8 mouse cellular contexts compared by ENCODE assay signal in genomic region chr17:27826908-27827383, GRCm38 (mm10). TPM values are rescaled to one million over a fixed set of nuclear protein-coding genes. Genes with fewer than 3 reads are reported as not detected.
DNase-seq lines count a peak whose midpoint lies in the region; ATAC-seq and TF ChIP-seq lines count a peak whose summit lies in the region.

No protein-coding gene starts in this region.

- H3K27ac ChIP-seq in CH12.LX (ENCODE audit: insufficient read depth, low read depth): peak overlapping the region; percentile 93
- H3K27ac ChIP-seq in bone marrow, adult 2 months (ENCODE audit: control insufficient read depth, insufficient read depth, low read depth, low read length, poor library complexity): peak overlapping the region; percentile 85
- peak overlapping the region; percentile 53 for H3K27ac ChIP-seq in heart, adult 2 months
- peak overlapping the region; percentile 87 for H3K27ac ChIP-seq in kidney, embryonic 16.5 days (ENCODE audit: low read length)

- no peak for TF ChIP-seq RAD21 in CH12.LX (IDR thresholded peaks at IDR 0.05; ENCODE audit: low read depth, low read length)

- peaks cover 7 to 30% of the 10 kb centered on the region in 2 experiments; a peak in 3 of 4 replicates for H3K4me1 ChIP-seq in CH12.LX (ENCODE audit: control insufficient read depth in 1 of 2, insufficient read depth in 2 of 2)
- peaks cover 2% of the 10 kb centered on the region; the same call in 1 of the 2 replicates for H3K4me1 ChIP-seq in bone marrow, adult 2 months (ENCODE audit: control insufficient read depth, insufficient read depth, low read length)
- peaks cover 7% of the 10 kb centered on the region for H3K4me1 ChIP-seq in heart, adult 2 months (ENCODE audit: control insufficient read depth, insufficient read depth, low read length)
- H3K4me1 ChIP-seq in kidney, embryonic 16.5 days (ENCODE audit: insufficient read depth, low read length): 0 out of 2 replicates have a peak, but pooled peaks cover 13% of the 10 kb centered on the region

- no peaks in the 10 kb centered on the region for H3K36me3 ChIP-seq in CH12.LX (replicated peaks in 1 of 2; ENCODE audit: control insufficient read depth in 1 of 2, insufficient read depth in 1 of 2, low read length in 1 of 2)
- H3K36me3 ChIP-seq in heart, adult 2 months (ENCODE audit: control insufficient read depth, insufficient read depth, low read length): no peaks in the 10 kb centered on the region
- no peaks in the 10 kb centered on the region for H3K36me3 ChIP-seq in kidney, embryonic 16.5 days (ENCODE audit: insufficient read depth, low read length)

- H3K9ac ChIP-seq in CH12.LX (ENCODE audit: insufficient read depth, low read depth): peak overlapping the region; percentile 73
- H3K9ac ChIP-seq in heart, adult 2 months (ENCODE audit: low read depth, low read length): peak overlapping the region; percentile 67
- H3K9ac ChIP-seq in kidney, embryonic 16.5 days (replicated peaks; ENCODE audit: low read length): peak overlapping the region; percentile 62

- 2% methylated on average over 9 of the region's 9 CpGs for WGBS in bone marrow, adult 2 months
- WGBS in heart, adult 2 months: 5% methylated on average over 9 of the region's 9 CpGs
- WGBS in kidney, embryonic 16.5 days: under 1% methylated on average over 8 of the region's 9 CpGs

- dilution Hi-C loops in CH12.LX (cut with MboI; ENCODE audit: extremely low pct_ligation_motif_present, extremely low pct_unique_long_range_greater_than_20kb, low sequenced_read_pairs): no loop called here

- no peaks in the 10 kb centered on the region for H3K79me2 ChIP-seq in CH12.LX (replicated peaks; ENCODE audit: control insufficient read depth, extremely low read depth, insufficient read depth, poor library complexity, severe bottlenecking)
- no peaks in the 10 kb centered on the region for H3K79me2 ChIP-seq in heart, adult 2 months (replicated peaks; ENCODE audit: control insufficient read depth, insufficient read depth, low read length)

- peak; percentile 65 for TF ChIP-seq POLR2A in CH12.LX (IDR thresholded peaks at IDR 0.05; ENCODE audit: low read depth, low read length)
- no peak for TF ChIP-seq POLR2A in bone marrow, adult 2 months (IDR thresholded peaks at IDR 0.05; ENCODE audit: borderline replicate concordance, control insufficient read depth, low read depth, low read length)
- peak; percentile 63 for TF ChIP-seq POLR2A in heart, adult 2 months (IDR thresholded peaks at IDR 0.05; ENCODE audit: insufficient read depth, low read depth, low read length)

- peak overlapping the region; percentile 47 to 63 (median 61) for H3K4me3 ChIP-seq in CH12.LX (replicated peaks in 1 of 3; ENCODE audit: low read depth in 2 of 3, low read length in 2 of 3, poor library complexity in 1 of 3)
- peak overlapping the region; percentile 57 for H3K4me3 ChIP-seq in bone marrow, adult 2 months (replicated peaks; ENCODE audit: control insufficient read depth, low read depth, low read length)
- H3K4me3 ChIP-seq in heart, adult 2 months: peak overlapping the region; percentile 9; the same call in 1 of the 2 replicates
- peak overlapping the region; percentile 53 for H3K4me3 ChIP-seq in kidney, embryonic 16.5 days (ENCODE audit: low read length)

- DNase-seq in CH12.LX (ENCODE audit: extremely low read depth): peak; percentile 86
- DNase-seq in heart, adult 2 months: peak; percentile 56 to 60
- DNase-seq in lung, postnatal 36 days: peak; percentile 67
- peak; percentile 29 to 58 for DNase-seq in spleen, postnatal 10 days (ENCODE audit: low spot score in 2 of 2)
- no peak for DNase-seq in cerebellum, adult 11 months
- DNase-seq in cerebellum, postnatal 36 days: no peak

- H3K9me3 ChIP-seq in CH12.LX (replicated peaks; ENCODE audit: low read length): no peaks in the 10 kb centered on the region
- H3K9me3 ChIP-seq in kidney, embryonic 16.5 days (ENCODE audit: low read length): no peaks in the 10 kb centered on the region

- no peak for TF ChIP-seq CTCF in CH12.LX (conservative IDR thresholded peaks at IDR 0.05 in 1 of 2, IDR thresholded peaks at IDR 0.05 in 1 of 2; ENCODE audit: low read depth in 2 of 2, low read length in 2 of 2)
- no peak for TF ChIP-seq CTCF in bone marrow, adult 2 months (IDR thresholded peaks at IDR 0.05; ENCODE audit: control insufficient read depth, insufficient read depth, low read length)
- no peak for TF ChIP-seq CTCF in heart, adult 2 months (IDR thresholded peaks at IDR 0.05)

- no peaks in the 10 kb centered on the region for H3K27me3 ChIP-seq in CH12.LX (replicated peaks)
- no peaks in the 10 kb centered on the region for H3K27me3 ChIP-seq in heart, adult 2 months (ENCODE audit: control insufficient read depth, insufficient read depth, low read length)
- no peaks in the 10 kb centered on the region for H3K27me3 ChIP-seq in kidney, embryonic 16.5 days (ENCODE audit: insufficient read depth, low read length)

- no peak for TF ChIP-seq EP300 in CH12.LX (IDR thresholded peaks at IDR 0.05; ENCODE audit: low read length)
- TF ChIP-seq EP300 in heart, adult 2 months (IDR thresholded peaks at IDR 0.05; ENCODE audit: insufficient read depth, low read depth, low read length): 0 out of 2 replicates have a peak, but pooled peaks have one; percentile 11

- in situ Hi-C loops in CH12.LX (cut with MboI; ENCODE audit: low pct_ligation_motif_present, low pct_unique_long_range_greater_than_20kb, low sequenced_read_pairs): no loop called here

- intact Hi-C loops in heart, adult 2 months (cut with DNase I): no loop called here

- peak overlapping the region; percentile 98 for H3K4me2 ChIP-seq in CH12.LX (ENCODE audit: insufficient read depth, low read depth, poor library complexity, severe bottlenecking)
- H3K4me2 ChIP-seq in kidney, embryonic 16.5 days (replicated peaks; ENCODE audit: low read depth, low read length): peak overlapping the region; percentile 75

- peak; percentile 73 for ATAC-seq in kidney, embryonic 16.5 days (ENCODE audit: low FRiP score, low TSS enrichment)

TF ChIP-seq in CH12.LX, 34 proteins besides CTCF, POLR2A, EP300 and RAD21 (continues in another document):
- TF ChIP-seq MAZ (IDR thresholded peaks at IDR 0.05; ENCODE audit: low read depth, low read length) (no peak; the same call in 1 of the 2 replicates), MXI1 (IDR thresholded peaks at IDR 0.05; ENCODE audit: low read depth, low read length) (no peak; the same call in 1 of the 2 replicates), HCFC1 (IDR thresholded peaks at IDR 0.05; ENCODE audit: low read depth, low read length) (no peak; the same call in 1 of the 2 replicates), ZC3H11A (IDR thresholded peaks at IDR 0.05; ENCODE audit: low read depth, low read length) (no peak), UBTF (IDR thresholded peaks at IDR 0.05; ENCODE audit: low read depth, low read length) (no peak), ZMIZ1 (IDR thresholded peaks at IDR 0.05; ENCODE audit: low read depth, low read length) (no peak), MEF2A (IDR thresholded peaks at IDR 0.05; ENCODE audit: borderline replicate concordance, low read depth, low read length) (no peak), E2F4 (IDR thresholded peaks at IDR 0.05; ENCODE audit: insufficient replicate concordance, low read depth, low read length) (no peak), CHD1 (IDR thresholded peaks at IDR 0.05; ENCODE audit: low read depth, low read length) (no peak), CHD2 (IDR thresholded peaks at IDR 0.05; ENCODE audit: low read length) (no peak), ETS1 (conservative IDR thresholded peaks at IDR 0.05; ENCODE audit: low read depth, low read length) (peak; percentile 62), JUN (IDR thresholded peaks at IDR 0.05; ENCODE audit: insufficient read depth, low read depth, low read length) (no peak), IRF4 (IDR thresholded peaks at IDR 0.05; ENCODE audit: low read depth, low read length) (peak; percentile 15; the same call in 1 of the 2 replicates), NRF1 (IDR thresholded peaks at IDR 0.05; ENCODE audit: low read depth, low read length) (no peak), MAFK (IDR thresholded peaks at IDR 0.05; ENCODE audit: insufficient replicate concordance, low read length) (no peak), KAT2A (IDR thresholded peaks at IDR 0.05; ENCODE audit: insufficient replicate concordance, low read length) (no peak), SMC3 (IDR thresholded peaks at IDR 0.05; ENCODE audit: low read depth, low read length) (no peak), TBP (conservative IDR thresholded peaks at IDR 0.05; ENCODE audit: low read depth, low read length) (peak; percentile 66), RCOR1 (conservative IDR thresholded peaks at IDR 0.05; ENCODE audit: low read depth, low read length) (no peak), TCF12 (IDR thresholded peaks at IDR 0.05; ENCODE audit: low read depth, low read length) (peak; percentile 46; the same call in 1 of the 2 replicates), USF1 (IDR thresholded peaks at IDR 0.05; ENCODE audit: low read depth, low read length) (no peak)

RNA-seq across cellular contexts. Expression of gene D17Wsu92e, which starts 6.5 kb away (rescaled TPM):
- 44.2 and 46.4 TPM in 2 replicates for total RNA-seq in CH12.LX (2012; rRNA removed)
- total RNA-seq in CH12.LX (2014; rRNA removed): 33.1 and 34.9 TPM in 2 replicates
- polyA plus RNA-seq in CH12.LX (2012; ENCODE audit: insufficient read length, low read depth): 70.8 and 73.5 TPM in 2 replicates
- 67.3 and 80.9 TPM in 2 replicates for polyA plus RNA-seq in bone marrow, adult 2 months (2011; ENCODE audit: insufficient read depth, insufficient read length, low replicate concordance, missing spikeins)
- 100 to 1,000 TPM; 136 to 151 TPM for total RNA-seq in heart, adult 2 months (2021)
- 112 and 163 TPM in 2 replicates for polyA plus RNA-seq in heart, adult 2 months (2012; rRNA removed)
- polyA plus RNA-seq in kidney, embryonic 16.5 days (2015; fragmentation: Nextera tagmentation; extraction: Ambion mirVana): 18.8 and 19.4 TPM in 2 replicates

RNA-seq across cellular contexts. Expression of gene Snrpc, which starts 11.0 kb away (rescaled TPM):
- total RNA-seq in CH12.LX (2012; rRNA removed) (154 and 173 TPM in 2 replicates), CH12.LX (2014; rRNA removed) (165 and 171 TPM in 2 replicates)
- polyA plus RNA-seq in CH12.LX (2012; ENCODE audit: insufficient read length, low read depth): 184 and 194 TPM in 2 replicates
- polyA plus RNA-seq in bone marrow, adult 2 months (2011; ENCODE audit: insufficient read depth, insufficient read length, low replicate concordance, missing spikeins): 49.4 and 74.7 TPM in 2 replicates
- 10 to 100 TPM; 44.5 to 55.2 TPM for total RNA-seq in heart, adult 2 months (2021)
- 43.4 and 52.4 TPM in 2 replicates for polyA plus RNA-seq in heart, adult 2 months (2012; rRNA removed)
- 286 and 293 TPM in 2 replicates for polyA plus RNA-seq in kidney, embryonic 16.5 days (2015; fragmentation: Nextera tagmentation; extraction: Ambion mirVana)

RNA-seq across cellular contexts. Expression of gene Uhrf1bp1, which starts 29.3 kb away (rescaled TPM):
- total RNA-seq in CH12.LX (2012; rRNA removed): 9.8 and 13.1 TPM in 2 replicates
- total RNA-seq in CH12.LX (2014; rRNA removed): 5.7 and 6.0 TPM in 2 replicates
- polyA plus RNA-seq in CH12.LX (2012; ENCODE audit: insufficient read length, low read depth): 12.2 and 13.6 TPM in 2 replicates
- 5.9 and 7.9 TPM in 2 replicates for polyA plus RNA-seq in bone marrow, adult 2 months (2011; ENCODE audit: insufficient read depth, insufficient read length, low replicate concordance, missing spikeins)
- total RNA-seq in heart, adult 2 months (2021): 10 to 100 TPM; 14.7 to 19.4 TPM
- polyA plus RNA-seq in heart, adult 2 months (2012; rRNA removed): 5.3 and 10.1 TPM in 2 replicates
- 7.5 and 7.7 TPM in 2 replicates for polyA plus RNA-seq in kidney, embryonic 16.5 days (2015; fragmentation: Nextera tagmentation; extraction: Ambion mirVana)

Comparison
In these comparisons a context has a peak if more than half of its experiments do, and no peak if none do; other contexts are left out.
1. DNase-seq: peak in CH12.LX (single experiment), heart, adult 2 months (2 of 2), lung, postnatal 36 days (single experiment) and spleen, postnatal 10 days (2 of 2); none in cerebellum, adult 11 months (single experiment) and cerebellum, postnatal 36 days (0 of 2).
2. H3K4me3 ChIP-seq: peak in every context shown above with its lines; median percentile 61 in CH12.LX; 57 in bone marrow, adult 2 months; 53 in kidney, embryonic 16.5 days; 9 in heart, adult 2 months.
3. Peak in every context shown above with its lines, with median percentiles within 50 percentile points of each other: H3K27ac ChIP-seq and H3K9ac ChIP-seq.